Mouse (Mus musculus): ENCODE data around the gene Mfap5.
"Not testable (repeated sequence)": the region's sequence is repeated elsewhere in the genome, so short reads cannot be mapped to it uniquely, and the experiment has no call there.

Mfap5 gene

GRCm38 (mm10) chr6:122512914-122513878, 7.6 kb downstream of the Mfap5 start:
- DNase-seq (ENCODE audit: low read depth, low spot score), result no peak

DNA sequence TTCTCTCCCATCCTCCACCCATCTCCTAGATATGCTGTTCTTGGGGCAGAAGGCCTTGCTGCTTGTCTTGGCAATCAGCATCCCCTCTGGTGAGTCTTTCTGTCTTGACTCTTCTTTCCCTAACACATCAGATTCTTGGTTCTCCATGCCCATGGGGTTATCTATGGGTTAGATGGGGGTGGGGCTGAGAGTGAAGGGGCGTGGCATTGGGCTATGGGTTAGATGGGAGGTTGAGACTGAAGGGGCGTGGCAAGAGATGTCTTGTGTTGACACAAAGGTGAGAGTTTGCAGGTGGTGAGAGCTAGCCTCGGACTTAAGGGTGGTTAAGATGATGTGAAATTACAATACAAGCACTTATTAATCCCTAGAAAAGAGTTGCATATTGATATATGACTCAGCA, 8.7 kb downstream of the Mfap5 start:
- no peak for DNase-seq (ENCODE audit: low read depth, low spot score)

DNA sequence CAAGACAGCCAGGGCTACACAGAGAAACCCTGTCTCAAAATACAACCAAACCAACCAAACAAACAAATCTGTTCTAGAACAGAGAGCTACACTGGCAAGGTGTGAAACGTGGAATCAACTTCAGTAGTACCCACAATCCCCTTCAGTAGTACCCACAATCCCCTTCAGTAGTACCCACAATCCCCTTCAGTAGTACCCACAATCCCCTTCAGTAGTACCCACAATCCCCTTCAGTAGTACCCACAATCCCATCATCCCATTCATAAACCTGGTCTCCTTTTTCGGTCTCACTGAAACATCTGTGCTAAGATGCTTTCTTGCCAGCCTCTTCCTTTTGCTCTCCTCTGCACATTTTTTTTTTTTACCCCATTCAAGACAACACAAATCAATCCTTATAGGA, 10.1 kb downstream of the Mfap5 start:
- DNase-seq (ENCODE audit: low read depth, low spot score), result not testable (repeated sequence)

DNA sequence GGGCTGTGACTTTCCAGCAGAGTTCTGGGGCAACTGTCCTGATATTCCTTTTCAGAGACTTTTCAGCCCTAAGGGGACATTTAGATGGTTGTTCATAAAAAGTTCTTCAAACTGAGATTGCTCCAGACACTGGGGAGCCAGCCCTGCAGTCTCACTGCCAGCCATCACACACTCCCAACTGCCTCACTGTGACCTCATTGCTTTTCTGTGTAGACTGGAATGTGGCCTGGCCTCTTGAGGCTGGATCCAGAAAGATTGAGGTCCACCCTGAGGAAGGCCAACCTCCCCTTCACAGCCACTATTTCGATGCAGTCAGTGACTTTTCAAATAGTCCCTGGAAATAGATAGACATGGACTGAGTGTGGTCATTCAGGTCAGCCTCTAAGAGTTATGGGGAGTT, 12.0 kb downstream of the Mfap5 start:
- no peak for DNase-seq (ENCODE audit: low read depth, low spot score)

- DNase-seq (ENCODE audit: low read depth, low spot score), result peak; percentile 49
Measured at GRCm38 (mm10) chr6:122519384-122519783, 13.7 kb downstream of the Mfap5 start.

GRCm38 (mm10) chr6:122522595-122522994, 16.9 kb downstream of the Mfap5 start:
- DNase-seq (ENCODE audit: low read depth, low spot score), result no peak

DNA sequence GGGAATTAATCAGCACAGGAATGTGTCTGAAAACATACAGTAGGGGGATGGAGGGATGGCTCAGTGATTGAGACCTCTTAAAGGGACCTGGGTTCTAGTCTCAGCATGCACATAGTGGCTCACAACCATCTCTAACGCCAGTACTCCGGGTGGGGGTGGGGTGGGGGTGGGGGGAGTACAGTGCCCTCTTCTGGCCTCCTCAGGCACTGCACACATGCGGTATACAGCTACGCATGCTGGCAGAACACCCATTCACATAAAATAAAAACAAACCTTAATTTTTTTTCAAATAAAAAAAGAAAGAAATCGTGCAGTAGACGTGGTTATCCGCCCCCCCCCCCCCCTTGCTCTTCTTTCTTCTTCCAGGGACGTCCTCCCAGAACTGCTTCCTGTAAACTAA, 17.6 kb downstream of the Mfap5 start:
- no peak for DNase-seq (ENCODE audit: low read depth, low spot score)

DNA sequence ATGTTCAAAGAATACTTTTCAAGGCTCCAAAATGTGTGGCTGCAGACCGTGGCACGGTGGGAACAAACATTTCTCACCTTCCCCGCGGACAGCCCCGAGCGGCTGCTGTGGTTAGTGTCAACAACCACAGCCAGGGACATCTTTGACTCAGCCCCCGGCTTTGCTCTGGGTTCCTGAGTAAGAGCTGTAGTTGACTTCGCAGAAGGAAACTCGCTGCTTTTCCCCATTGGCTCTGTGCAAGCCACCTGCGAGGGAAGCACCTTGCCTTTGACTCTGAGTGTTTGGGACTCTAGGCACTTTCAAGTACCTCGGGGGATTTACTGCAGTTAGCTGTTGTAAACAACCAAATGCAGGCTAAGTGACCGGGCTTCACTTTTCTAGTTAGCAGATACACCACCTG, 22.0 kb downstream of the Mfap5 start:
- peak; percentile 89 for DNase-seq (ENCODE audit: low read depth, low spot score)

- peak; percentile 83 for DNase-seq (ENCODE audit: low read depth, low spot score)
Measured at GRCm38 (mm10) chr6:122528136-122528535, 22.5 kb downstream of the Mfap5 start.

DNA sequence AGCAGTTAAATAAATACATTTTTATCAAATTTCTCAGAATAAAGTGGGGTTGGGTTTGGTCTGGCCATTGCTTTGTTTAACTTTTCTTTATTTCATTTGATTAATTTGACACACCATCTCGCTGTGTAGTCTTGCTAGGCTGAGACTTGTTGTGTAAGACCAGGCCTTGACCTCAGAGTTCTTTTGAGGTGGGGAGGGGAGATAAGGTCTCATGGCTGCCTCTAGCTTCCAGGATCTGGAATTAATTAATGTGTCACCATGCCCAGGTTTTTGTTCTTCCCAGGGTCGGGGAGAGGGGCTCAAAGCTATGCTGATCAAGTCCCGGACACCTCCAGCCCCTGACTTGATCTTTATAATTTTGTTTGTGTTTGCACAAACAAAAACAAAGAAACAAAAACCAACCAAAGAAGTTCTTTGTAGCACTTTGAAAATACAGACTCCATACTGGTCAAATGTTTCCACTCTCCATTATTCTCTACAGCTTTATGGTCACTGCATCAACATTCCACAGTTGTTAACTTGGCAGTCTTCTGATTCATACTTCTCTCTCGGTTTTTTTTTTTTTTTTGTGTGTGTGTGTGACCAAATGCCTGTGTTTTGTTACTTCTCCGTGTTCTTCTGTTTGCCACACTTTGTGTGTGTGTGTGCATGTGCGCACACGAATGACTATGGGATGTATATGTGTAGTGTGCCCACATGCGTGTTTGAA, 26.0 kb downstream of the Mfap5 start:
- DNase-seq (ENCODE audit: low read depth, low spot score), result no peak

- DNase-seq (ENCODE audit: low read depth, low spot score), result peak; percentile 93
Measured at GRCm38 (mm10) chr6:122532883-122533302, 27.2 kb downstream of the Mfap5 start.

DNA sequence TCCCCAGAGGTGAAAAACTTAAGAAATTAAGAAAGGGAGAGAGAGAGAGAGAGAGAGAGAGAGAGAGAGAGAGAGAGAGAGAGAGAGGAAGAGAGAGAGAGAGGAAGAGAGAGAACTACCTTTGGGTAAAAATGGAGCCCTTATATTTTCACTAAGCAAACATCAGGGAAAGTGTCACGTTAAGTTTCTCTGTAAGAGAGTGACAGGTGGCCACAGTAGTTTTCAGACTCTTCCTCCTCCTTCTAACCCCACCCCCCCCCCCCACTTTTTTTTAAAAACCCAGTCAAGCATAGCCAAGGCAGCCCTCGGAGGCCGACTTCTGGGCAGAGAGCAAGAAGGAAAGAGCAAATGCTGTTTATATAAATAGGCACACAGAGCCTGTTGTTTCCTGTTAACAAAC, 28.4 kb downstream of the Mfap5 start:
- DNase-seq (ENCODE audit: low read depth, low spot score), result peak; percentile 93

- DNase-seq (ENCODE audit: low read depth, low spot score), result no peak
Measured at GRCm38 (mm10) chr6:122539564-122539963, 33.9 kb downstream of the Mfap5 start.

- not testable (repeated sequence) for DNase-seq (ENCODE audit: low read depth, low spot score)
Measured at GRCm38 (mm10) chr6:122542459-122542858, 36.8 kb downstream of the Mfap5 start.

- no peak for DNase-seq (ENCODE audit: low read depth, low spot score)
Measured at GRCm38 (mm10) chr6:122543574-122543973, 37.9 kb downstream of the Mfap5 start.

DNA sequence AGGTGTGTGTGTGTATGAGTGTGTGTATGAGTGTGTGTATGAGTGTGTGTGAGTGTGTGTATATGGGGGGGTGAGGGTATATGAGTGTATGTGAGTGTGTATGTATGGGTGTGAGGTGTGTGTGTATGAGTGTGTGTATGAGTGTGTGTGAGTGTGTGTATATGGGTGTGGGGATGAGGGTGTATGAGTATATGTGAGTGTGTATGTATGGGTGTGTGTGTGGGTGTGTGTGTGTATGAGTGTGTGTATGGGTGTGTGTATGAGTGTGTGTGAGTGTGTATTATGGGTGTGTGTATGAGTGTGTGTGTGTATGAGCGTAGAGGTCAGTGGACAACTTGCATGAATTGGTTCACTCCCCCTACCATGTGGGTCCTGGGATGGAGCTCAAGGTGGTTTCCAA, 39.0 kb downstream of the Mfap5 start:
- no peak for DNase-seq (ENCODE audit: low read depth, low spot score)

- DNase-seq (ENCODE audit: low read depth, low spot score), result no peak
Measured at GRCm38 (mm10) chr6:122545289-122545882, 39.7 kb downstream of the Mfap5 start.

- no peak for DNase-seq (ENCODE audit: low read depth, low spot score)
Measured at GRCm38 (mm10) chr6:122545948-122546347, 40.3 kb downstream of the Mfap5 start.

- DNase-seq (ENCODE audit: low read depth, low spot score), result peak; percentile 88
Measured at GRCm38 (mm10) chr6:122553606-122554005, 48.0 kb downstream of the Mfap5 start, which contains the start of gene Aicda. TSS of gene Aicda (plus strand) at chr6:122553801.

DNA sequence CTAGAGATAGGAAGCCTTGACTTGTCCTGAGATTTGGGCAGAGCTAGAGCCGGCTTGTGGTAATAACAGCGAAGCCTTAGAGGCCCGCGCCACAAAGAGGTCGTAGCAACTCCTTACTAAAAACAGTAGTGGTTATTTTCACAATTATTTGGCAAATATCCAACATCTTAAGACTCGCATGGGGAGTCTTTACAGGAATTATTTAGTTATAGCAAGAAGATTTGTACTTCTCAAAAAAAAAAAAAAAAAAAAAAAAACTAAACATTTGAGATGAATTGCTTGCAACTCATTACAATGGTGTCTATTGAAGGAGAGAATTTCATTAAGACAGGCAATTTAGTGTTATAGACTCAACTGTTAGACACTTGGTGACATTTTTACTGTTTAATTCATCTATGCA, 48.5 kb downstream of the Mfap5 start:
- DNase-seq (ENCODE audit: low read depth, low spot score), result no peak

DNA sequence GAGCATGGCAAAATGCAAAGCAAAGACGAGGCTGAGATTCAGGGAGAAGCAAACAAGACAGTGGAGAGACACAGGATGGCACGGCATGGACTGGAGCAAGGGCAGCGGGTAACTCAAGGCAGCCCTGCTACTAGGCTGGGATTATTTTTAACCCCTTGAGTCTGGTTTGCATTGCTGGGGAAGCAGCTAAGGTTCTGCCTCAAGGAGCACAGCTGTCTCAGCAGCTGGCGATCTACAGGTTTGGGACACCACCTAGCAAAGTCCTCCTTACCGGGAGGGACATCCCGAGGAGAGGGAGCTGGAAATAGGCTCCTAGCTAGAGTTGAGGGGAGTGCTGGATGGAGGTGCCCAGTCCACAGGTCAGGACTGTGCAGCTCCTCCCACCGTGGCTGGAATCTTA, 49.6 kb downstream of the Mfap5 start:
- peak; percentile 91 for DNase-seq (ENCODE audit: low read depth, low spot score)

GRCm38 (mm10) chr6:122556959-122557561, 51.4 kb downstream of the Mfap5 start:
- DNase-seq (ENCODE audit: low read depth, low spot score), result peak; percentile 95
